Mouse (Mus musculus) kidney, embryonic 16.5 days (tissue): ENCODE measurements around the gene Ube2z. TPM values are rescaled to one million over a fixed set of nuclear protein-coding genes. Genes with fewer than 3 reads are reported as not detected.

Experiments used
- ATAC-seq: fragments of 200-750 bp; cut with Nextera tagmentation; 2 replicates; pipeline ENCODE4 v1.8.0; 2017; ENCODE audit warnings: moderate TSS enrichment; ENCODE audit not compliant: low FRiP score, low TSS enrichment
- H3K27ac ChIP-seq: fragments of 300-500 bp; sonication (generic); 2 replicates; pipeline ENCODE4 v1.5.1; 2014; ENCODE audit warnings: low read length
- H3K27me3 ChIP-seq: fragments of 300-500 bp; sonication (generic); 2 replicates; pipeline ENCODE4 v1.6.1; 2014; ENCODE audit warnings: low read length, control low read depth, mixed read lengths; ENCODE audit not compliant: insufficient read depth
- H3K36me3 ChIP-seq: fragments of 300-500 bp; sonication (generic); 2 replicates; pipeline ENCODE4 v1.6.1; 2014; ENCODE audit warnings: low read length, control low read depth, mixed read lengths; ENCODE audit not compliant: insufficient read depth
- H3K4me1 ChIP-seq: fragments of 300-500 bp; sonication (generic); 2 replicates; pipeline ENCODE4 v1.6.1; 2014; ENCODE audit warnings: low read length, control low read depth, mixed read lengths; ENCODE audit not compliant: insufficient read depth
- H3K4me2 ChIP-seq: fragments of 300-500 bp; sonication (generic); replicated peaks from 2 replicates; pipeline ENCODE4 v1.6.1; 2014; ENCODE audit warnings: low read depth, low read length
- H3K4me3 ChIP-seq: fragments of 300-500 bp; sonication (generic); 2 replicates; pipeline ENCODE4 v1.5.1; 2014; ENCODE audit warnings: mild to moderate bottlenecking, low read length
- H3K9ac ChIP-seq: fragments of 300-500 bp; sonication (generic); replicated peaks from 2 replicates; pipeline ENCODE4 v1.6.1; 2014; ENCODE audit warnings: low read length
- H3K9me3 ChIP-seq: fragments of 300-500 bp; sonication (generic); 2 replicates; pipeline ENCODE4 v1.6.1; 2016; ENCODE audit warnings: low read length, control low read depth
- WGBS: fragments of 180-500 bp; shearing (Covaris S2); extraction: QIAGEN DNeasy Blood & Tissue Kit; methylation state at CpG from one replicate; pipeline ENCODE4 v1.1.7; 2014; 5-methylcytosine and 5-hydroxymethylcytosine counted together
- polyA plus RNA-seq: library from polyadenylated mRNA; unstranded; fragments of >200 nt; fragmentation: Nextera tagmentation; extraction: Ambion mirVana; gene quantifications from 2 replicates; pipeline ENCODE4 v1.2.1, GENCODE M21; 2015

Gene Ube2z
- polyA plus RNA-seq, 1 experiment from 2014 or later = 38.7 TPM

DNA sequence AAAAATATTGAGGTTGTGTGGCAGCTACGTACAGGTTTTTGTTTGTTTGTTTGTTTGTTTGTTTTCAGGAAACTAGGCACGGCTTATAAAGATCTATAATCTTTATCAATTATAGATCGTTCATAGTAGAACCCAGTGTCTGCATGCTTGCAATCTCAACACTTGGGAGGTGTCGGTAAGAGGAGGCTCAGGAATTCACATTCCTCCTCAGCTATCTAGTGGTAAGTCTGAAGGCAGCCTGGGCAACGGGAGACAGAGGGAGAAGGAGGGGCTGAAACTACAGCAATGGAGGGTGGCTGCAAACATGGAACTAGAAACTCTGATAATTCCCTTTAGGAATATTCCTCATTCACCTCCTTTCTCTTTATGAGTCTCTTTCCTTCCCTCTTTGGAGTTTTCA lies 49.8 kb downstream of the Ube2z start:
- Histone ChIP-seq H3K27me3 (peaks cover 13% of the 10 kb centered on the region), H3K4me2 (no peak overlapping the region), H3K4me3 (no peak overlapping the region), H3K36me3 (no peaks in the 10 kb centered on the region), H3K27ac (no peak overlapping the region), H3K4me1 (no peaks in the 10 kb centered on the region), H3K9me3 (no peaks in the 10 kb centered on the region), H3K9ac (no peak overlapping the region)
- no peak for ATAC-seq
- WGBS = 39% methylated on average over 5 of the region's 5 CpGs

GRCm38 (mm10) chr11:96011982-96012381 lies 53.2 kb downstream of the Ube2z start:
- Histone ChIP-seq H3K4me1 (peaks cover 10% of the 10 kb centered on the region; the same call in 1 of the 2 replicates), H3K27me3 (peaks cover 16% of the 10 kb centered on the region), H3K9ac (no peak overlapping the region), H3K9me3 (no peaks in the 10 kb centered on the region), H3K27ac (no peak overlapping the region), H3K4me2 (no peak overlapping the region), H3K36me3 (no peaks in the 10 kb centered on the region), H3K4me3 (no peak overlapping the region)
- WGBS = 9% methylated on average over 5 of the region's 8 CpGs
- ATAC-seq = no peak

- Histone ChIP-seq H3K27ac (no peak overlapping the region), H3K4me1 (peaks cover 14% of the 10 kb centered on the region; the same call in 1 of the 2 replicates), H3K9ac (no peak overlapping the region), H3K4me2 (no peak overlapping the region), H3K9me3 (no peaks in the 10 kb centered on the region), H3K36me3 (no peaks in the 10 kb centered on the region), H3K4me3 (no peak overlapping the region), H3K27me3 (peaks cover 16% of the 10 kb centered on the region)
- WGBS = 9% methylated on average over 1 of the region's 1 CpGs
- no peak for ATAC-seq
Measured at GRCm38 (mm10) chr11:96008827-96009226, 56.4 kb downstream of the Ube2z start.

- no peaks in the 10 kb centered on the region for H3K9me3 ChIP-seq
- H3K27me3 ChIP-seq = peaks cover 11% of the 10 kb centered on the region; the same call in 1 of the 2 replicates
- peak overlapping the region; percentile 90 for H3K4me3 ChIP-seq
- peak overlapping the region; percentile 98 for H3K4me2 ChIP-seq
- under 1% methylated on average over 33 of the region's 33 CpGs for WGBS
- H3K9ac ChIP-seq = peak overlapping the region; percentile 97
- ATAC-seq = no peak; the same call in 1 of the 2 replicates
- H3K36me3 ChIP-seq = no peaks in the 10 kb centered on the region
- peak overlapping the region; percentile 96 for H3K27ac ChIP-seq
- peaks cover 23% of the 10 kb centered on the region for H3K4me1 ChIP-seq
Measured at GRCm38 (mm10) chr11:96007516-96008235, 57.5 kb downstream of the Ube2z start.

GRCm38 (mm10) chr11:96006852-96007515 lies 58.2 kb downstream of the Ube2z start:
- H3K4me2 ChIP-seq = peak overlapping the region; percentile 98
- peaks cover 30% of the 10 kb centered on the region for H3K4me1 ChIP-seq
- H3K27me3 ChIP-seq = peaks cover 8% of the 10 kb centered on the region; the same call in 1 of the 2 replicates
- ATAC-seq = peak; percentile 75
- peak overlapping the region; percentile 90 for H3K4me3 ChIP-seq
- peak overlapping the region; percentile 96 for H3K27ac ChIP-seq
- no peaks in the 10 kb centered on the region for H3K36me3 ChIP-seq
- WGBS = under 1% methylated on average over 55 of the region's 67 CpGs
- peak overlapping the region; percentile 97 for H3K9ac ChIP-seq
- no peaks in the 10 kb centered on the region for H3K9me3 ChIP-seq

DNA sequence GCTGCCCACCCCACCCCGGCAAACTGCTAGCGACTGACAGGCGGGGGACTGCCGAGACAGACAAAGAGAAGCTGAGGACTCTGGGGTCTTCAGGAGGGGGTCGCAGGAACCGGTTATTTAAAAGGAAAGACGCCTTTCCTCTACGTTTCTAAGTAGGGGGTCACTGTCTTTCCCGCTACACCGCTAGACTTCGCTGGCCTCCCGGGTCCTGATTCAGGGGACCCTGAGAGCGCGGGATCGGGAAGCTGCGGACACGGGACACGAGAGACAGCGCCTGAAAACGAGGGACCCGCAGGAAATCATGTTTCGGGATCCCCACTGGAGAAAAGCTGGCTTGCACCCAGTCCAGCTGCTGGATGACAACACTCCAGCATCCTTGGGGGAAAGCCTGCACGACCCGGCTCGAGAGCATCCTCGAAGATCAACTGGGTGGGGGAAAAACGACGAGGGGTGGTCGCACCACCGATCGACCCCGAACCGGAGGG lies 58.8 kb downstream of the Ube2z start:
- ATAC-seq = 0 out of 2 replicates have a peak, but pooled peaks have one; percentile 25
- H3K4me2 ChIP-seq = peak overlapping the region; percentile 98
- WGBS = 0% methylated on average over 33 of the region's 33 CpGs
- peaks cover 7% of the 10 kb centered on the region; the same call in 1 of the 2 replicates for H3K27me3 ChIP-seq
- H3K4me3 ChIP-seq = peak overlapping the region; percentile 90
- H3K36me3 ChIP-seq = no peaks in the 10 kb centered on the region
- H3K9ac ChIP-seq = peak overlapping the region; percentile 97
- peak overlapping the region; percentile 96 for H3K27ac ChIP-seq
- no peaks in the 10 kb centered on the region for H3K9me3 ChIP-seq
- peaks cover 36% of the 10 kb centered on the region for H3K4me1 ChIP-seq

DNA sequence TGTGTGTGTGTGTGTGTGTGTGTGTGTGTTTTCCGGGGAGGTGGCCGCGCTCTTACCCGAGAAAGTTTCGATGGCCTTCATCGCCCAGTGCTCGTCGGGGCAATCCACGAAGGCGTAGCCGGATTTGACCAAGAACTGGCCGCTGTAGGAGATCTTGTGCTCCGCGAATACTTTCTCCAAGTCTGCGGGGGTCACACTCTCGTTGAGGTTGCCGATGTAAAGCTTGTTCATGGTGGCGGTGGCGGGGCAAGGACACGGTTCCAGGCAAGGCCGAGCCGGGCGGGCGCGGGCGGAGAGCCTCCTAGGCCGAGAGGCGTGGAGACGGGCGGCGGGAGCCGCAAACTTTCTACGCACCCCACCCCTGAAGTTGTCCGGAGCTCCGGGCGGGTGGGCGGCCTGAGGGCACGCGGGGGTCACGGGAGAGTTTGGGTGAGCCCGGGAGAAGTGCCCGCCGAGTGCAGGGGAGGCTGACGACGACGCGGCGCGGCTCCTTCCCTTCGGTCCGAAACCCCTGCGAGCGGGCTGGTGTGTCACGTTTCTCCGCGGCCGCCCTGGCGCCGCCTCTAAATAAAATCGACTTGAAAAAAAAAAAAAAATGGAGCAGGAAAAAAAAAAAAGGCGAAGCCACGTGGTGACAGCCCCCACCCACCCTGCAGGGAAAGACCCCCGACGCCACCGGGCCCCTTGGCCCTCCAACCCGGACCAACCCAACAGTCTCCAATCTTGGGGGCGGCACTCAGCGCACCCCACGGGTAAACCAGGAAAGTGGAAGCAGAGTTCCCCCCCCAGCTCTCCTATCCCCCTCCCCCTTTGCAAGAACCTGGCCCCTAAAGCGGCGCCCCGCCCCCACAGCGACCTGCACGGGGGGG lies 59.6 kb downstream of the Ube2z start, which contains the start of gene Igf2bp1:
Gene Igf2bp1, minus strand, starts transcription at position 538 of the 869 bp plus-strand sequence.
- WGBS = under 1% methylated on average over 61 of the region's 74 CpGs
- H3K27ac ChIP-seq = peak within 1 kb of the TSS; percentile 96
- no peaks in the 10 kb centered on the region for H3K36me3 ChIP-seq
- H3K9me3 ChIP-seq = no peaks in the 10 kb centered on the region
- H3K4me3 ChIP-seq = peak within 1 kb of the TSS; percentile 90
- peak within 1 kb of the TSS; percentile 97 for H3K9ac ChIP-seq
- H3K4me2 ChIP-seq = peak within 1 kb of the TSS; percentile 98
- peak; percentile 69 for ATAC-seq
- peaks cover 3% of the 10 kb centered on the region; the same call in 1 of the 2 replicates for H3K27me3 ChIP-seq
- H3K4me1 ChIP-seq = peaks cover 42% of the 10 kb centered on the region

GRCm38 (mm10) chr11:96004793-96005402 lies 60.3 kb downstream of the Ube2z start:
- Histone ChIP-seq H3K27ac (peak overlapping the region; percentile 96), H3K36me3 (no peaks in the 10 kb centered on the region), H3K4me2 (peak overlapping the region; percentile 98), H3K9ac (peak overlapping the region; percentile 97), H3K4me3 (peak overlapping the region; percentile 90), H3K4me1 (peaks cover 48% of the 10 kb centered on the region), H3K27me3 (peaks cover 3% of the 10 kb centered on the region; the same call in 1 of the 2 replicates), H3K9me3 (no peaks in the 10 kb centered on the region)
- ATAC-seq = peak; percentile 35
- 0% methylated on average over 49 of the region's 57 CpGs for WGBS
